Mouse (Mus musculus): ENCODE data around the gene Zfp536. TPM values are rescaled to one million over a fixed set of nuclear protein-coding genes. Genes with fewer than 3 reads are reported as not detected.

Gene Zfp536
- 1 to 10 TPM in 1 of 2 experiments, under 1 TPM in 1; 0.75 to 1.5 TPM for total RNA-seq (2021)
- long read RNA-seq, experiment 1 = 0 reads
- long read RNA-seq, experiment 2 = 0 reads

GRCm38 (mm10) chr7:37773312-37773702 is at the start of gene Zfp536:
Zfp536 (minus strand) TSS chr7:37773641.
- no peak for DNase-seq

GRCm38 (mm10) chr7:37820670-37821301 is 47.3 kb upstream of the Zfp536 start:
- no peak for DNase-seq

GRCm38 (mm10) chr7:37818631-37819340 is 45.3 kb upstream of the Zfp536 start:
- no peak for DNase-seq

- no peak for DNase-seq
Measured at GRCm38 (mm10) chr7:37816901-37817300, 43.5 kb upstream of the Zfp536 start.

DNA sequence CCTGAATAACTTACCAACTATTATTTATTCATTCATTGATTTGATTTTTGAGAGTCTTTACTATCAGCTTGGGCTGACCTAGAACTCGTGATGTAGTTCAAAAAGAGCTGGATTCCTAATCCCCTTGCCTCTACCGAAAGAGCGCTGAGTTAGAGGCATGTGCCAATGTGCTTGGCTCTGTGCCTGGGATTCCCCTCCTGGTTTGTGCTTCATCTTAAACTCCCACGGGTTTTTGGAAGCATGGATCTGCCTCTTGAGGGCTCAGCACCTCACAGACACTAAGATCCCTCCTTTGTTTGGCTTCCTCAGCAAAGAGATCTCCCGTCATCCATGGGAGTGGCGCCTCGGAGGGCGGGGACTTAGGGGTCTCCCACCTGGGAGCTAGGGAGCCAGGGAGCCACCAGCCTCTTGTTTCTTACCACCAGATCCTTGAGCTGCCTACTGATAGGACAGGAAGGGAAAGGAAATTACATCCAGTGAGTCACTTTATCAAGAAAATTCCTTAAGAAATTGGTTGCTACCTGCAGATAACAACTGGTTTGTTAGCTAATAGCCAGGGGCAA is 41.5 kb upstream of the Zfp536 start:
- no peak for DNase-seq

DNA sequence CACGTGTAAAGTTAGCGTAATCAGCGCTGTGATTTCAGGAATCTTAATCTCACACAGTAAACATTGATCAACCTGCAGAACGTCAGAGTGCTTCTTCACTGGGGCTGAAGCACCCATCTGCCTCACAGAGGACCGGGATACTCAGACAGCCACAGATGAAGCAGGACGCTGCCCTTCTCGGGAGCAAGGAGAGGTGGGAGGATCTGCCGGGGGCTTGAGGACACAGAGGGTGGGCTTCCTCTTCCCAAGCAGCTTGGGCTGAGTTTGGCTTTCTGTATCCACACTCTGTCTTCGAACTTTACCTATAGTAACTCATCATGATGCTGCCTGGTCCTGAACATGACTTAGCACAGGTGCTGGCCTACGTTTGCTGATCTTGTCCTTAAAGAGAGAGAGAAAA is 40.2 kb upstream of the Zfp536 start:
- DNase-seq = no peak

GRCm38 (mm10) chr7:37809908-37810307 is 36.5 kb upstream of the Zfp536 start:
- no peak for DNase-seq

GRCm38 (mm10) chr7:37809001-37809400 is 35.6 kb upstream of the Zfp536 start:
- no peak for DNase-seq

DNA sequence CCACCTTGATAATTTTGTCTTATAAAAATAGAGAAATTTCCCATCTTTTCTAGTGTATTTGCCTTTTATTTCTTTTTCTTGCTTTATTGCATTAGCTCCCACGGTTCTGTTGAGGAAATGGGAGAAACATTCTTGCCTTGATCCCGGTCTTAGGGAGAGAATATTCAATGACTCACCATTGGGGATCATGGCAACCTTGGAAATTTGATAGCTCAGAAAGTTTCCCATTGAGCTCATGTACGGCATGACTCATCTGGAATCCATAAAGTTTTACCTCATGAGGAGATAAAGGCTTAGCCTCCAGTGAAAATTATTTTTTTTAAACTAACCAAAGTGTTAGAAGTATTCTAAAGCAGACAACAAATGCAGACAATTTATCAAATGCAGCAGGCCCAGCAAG is 27.7 kb upstream of the Zfp536 start:
- DNase-seq = no peak

- no peak for DNase-seq
Measured at GRCm38 (mm10) chr7:37788721-37789120, 15.3 kb upstream of the Zfp536 start.

GRCm38 (mm10) chr7:37775502-37775901 is 2.1 kb upstream of the Zfp536 start:
- DNase-seq = peak; percentile 51

- no peak for DNase-seq
Measured at GRCm38 (mm10) chr7:37774463-37774970, 1.1 kb upstream of the Zfp536 start.

DNA sequence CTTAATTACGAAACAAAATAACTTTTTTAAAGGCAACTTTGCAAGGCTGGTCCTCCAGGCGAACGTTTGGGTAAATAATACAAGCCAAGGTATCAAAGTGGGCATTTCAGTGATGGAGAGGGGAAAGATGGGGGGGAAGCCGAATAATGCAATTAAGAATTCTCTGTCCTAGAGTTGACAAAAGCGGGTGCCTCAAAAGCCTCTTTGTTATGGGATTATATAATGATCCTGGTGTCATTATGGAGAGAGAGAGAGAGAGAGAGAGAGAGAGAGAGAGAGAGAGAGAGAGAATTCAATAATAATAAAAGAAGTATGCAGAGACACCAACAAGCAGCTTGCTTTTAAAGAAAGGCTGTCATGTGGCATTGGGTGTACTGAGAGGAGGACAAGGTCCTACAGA is 465 bp upstream of the Zfp536 start:
- DNase-seq = no peak

- no peak for DNase-seq
Measured at GRCm38 (mm10) chr7:37772376-37773311, 797 bp downstream of the Zfp536 start.

DNA sequence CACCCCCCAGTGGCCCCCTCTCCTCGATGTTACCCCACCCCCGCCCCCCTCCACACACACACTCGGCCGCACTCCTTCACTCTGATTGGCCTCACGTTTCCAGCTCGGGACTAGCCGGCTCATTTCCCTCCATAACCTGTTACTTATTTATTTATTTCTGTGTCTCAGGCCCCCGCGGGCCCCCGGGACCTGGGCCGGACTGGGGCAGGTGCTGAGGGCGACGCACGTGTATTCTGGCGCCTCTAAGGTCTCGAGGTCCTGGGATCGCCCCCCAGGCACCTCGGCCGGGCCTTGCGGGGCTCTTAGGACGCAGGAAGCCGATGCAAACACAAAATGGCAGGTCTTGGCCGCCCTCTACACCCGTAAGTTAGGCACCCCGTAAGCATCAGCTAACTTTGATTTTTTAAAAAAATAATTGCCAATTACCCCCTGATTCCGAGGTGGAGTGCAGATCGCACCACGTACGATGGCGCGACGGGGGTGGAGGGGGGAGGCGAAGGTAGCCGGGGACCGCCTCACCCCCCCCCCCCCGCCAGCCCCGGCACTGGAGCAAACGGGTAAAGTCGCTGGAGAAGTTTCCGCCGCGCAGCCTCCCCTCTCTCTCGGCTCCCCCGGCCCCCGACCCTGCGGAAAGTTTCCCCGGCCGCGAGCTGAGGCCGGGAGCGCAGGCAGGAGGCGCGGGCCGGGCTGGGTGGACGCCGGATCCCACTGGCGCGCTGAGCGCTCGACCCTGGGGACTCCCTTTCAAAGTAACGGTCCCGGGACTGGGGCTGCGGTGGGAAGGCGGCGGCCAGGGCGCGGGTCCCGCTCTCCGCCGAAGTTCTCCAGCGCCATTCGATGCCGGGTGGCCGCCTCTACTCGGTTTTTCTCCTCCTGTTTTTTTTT is 1.7 kb downstream of the Zfp536 start:
- peak; percentile 9 for DNase-seq

GRCm38 (mm10) chr7:37770400-37771050 is 2.9 kb downstream of the Zfp536 start:
- DNase-seq = peak; percentile 62

DNA sequence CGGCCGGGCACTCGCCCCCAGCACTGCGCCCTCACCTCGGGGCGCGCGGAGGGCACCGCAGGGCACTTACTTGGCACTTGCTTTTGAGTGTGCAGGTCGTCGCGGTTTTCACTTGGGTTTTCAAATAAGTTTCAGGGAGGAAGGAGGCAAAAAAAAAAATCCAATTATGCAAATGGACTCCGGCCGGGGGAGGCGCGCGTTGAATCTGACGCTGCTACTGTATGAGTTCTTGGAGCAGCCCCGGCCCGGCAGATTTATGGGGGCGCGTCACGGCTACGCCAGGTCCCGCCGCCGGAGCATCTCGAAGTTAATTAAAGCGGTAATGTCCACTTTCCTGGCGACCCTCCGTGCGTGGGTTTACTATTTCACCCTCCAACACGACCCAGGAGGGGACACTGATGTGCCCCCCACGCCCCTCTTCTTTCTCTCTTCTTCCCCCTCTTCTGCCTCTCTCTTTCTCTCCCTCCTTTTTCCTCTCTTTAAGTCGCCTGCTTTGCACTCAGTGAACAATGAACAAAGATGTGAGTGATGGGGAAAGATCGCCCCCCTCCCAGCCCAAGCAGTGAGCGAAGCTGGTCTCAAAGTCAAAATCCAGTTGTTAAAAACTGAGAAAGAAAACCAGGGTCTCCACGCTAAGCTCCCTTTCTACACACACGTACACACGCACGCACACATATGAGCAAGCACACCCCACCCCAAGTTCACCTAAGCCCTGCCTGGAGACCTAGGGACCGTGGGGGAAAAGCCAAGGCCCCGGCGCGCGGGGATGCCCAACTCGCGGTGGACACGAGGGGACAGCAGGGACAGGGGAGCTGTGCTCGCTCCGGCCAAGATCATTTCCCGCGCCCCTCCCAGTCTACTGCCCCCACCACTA is 3.7 kb downstream of the Zfp536 start:
- DNase-seq = no peak

DNA sequence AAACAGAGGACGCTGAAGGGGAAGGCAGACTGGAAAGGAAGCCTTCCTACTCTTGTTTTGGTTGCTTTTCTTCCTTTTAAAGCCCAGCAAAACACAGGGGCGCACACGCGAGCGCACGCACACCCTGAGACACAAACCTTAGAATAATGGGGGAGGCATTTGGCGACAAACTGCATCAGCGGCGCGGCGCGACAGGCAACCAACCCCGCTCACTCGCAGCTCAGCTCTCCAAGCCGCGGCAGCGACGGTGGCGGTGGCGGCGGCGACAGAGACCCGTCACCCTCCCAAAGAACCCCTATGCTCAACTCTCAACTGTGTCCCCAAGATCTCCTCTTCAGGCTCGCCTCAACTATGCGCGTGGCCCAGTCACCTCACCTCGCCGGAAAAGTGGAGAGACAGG is 4.4 kb downstream of the Zfp536 start:
- DNase-seq = no peak

DNA sequence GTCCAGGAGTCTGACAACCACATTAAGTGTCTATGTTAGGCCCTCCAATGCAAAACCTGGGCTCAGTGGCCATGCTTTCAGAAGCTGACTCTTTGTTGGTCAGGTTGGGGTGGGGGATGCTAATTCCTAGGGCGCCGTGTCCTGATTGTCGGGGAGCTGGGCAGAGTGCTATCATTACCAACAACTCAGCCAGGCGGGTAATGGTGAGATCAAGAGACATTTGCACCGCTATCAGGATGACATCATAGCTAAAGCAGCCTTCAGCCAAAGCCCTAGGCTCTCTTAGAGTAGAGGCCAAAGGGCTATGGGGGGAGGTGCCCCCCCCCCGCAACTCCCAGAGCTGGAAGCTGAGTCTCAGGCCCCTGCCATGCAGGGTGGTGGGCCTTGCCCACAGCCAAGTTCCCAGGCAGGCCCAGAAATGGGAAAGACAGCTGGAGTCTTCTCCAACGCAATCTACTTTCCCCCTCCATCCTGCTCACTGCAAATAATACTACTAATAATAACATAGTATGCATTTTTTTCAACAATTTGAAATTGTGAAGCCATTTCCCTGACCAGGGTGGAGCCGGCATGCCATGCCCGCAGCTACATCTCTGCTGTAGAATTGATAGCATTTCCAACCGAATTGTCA is 5.0 kb downstream of the Zfp536 start:
- DNase-seq = no peak

Data from gastrocnemius, postnatal 25 days (tissue).